8 mouse cellular contexts compared by ENCODE assay signal in genomic region chr5:9100849-9101801, GRCm38 (mm10). TPM values are rescaled to one million over a fixed set of nuclear protein-coding genes. Genes with fewer than 3 reads are reported as not detected.
DNase-seq lines count a peak whose midpoint lies in the region; ATAC-seq and TF ChIP-seq lines count a peak whose summit lies in the region.

No protein-coding gene starts in this region.

- peak; percentile 11 for DNase-seq in MEL-GATA-1-ER (ENCODE audit: extremely low read depth, low read depth)
- DNase-seq in embryonic facial prominence, embryonic 14.5 days (ENCODE audit: low spot score): peak; percentile 41
- peak; percentile 70 for DNase-seq in kidney, postnatal 14 days
- peak; percentile 31 for DNase-seq in retina, postnatal 7 days (ENCODE audit: low read depth, low spot score)
- DNase-seq in layer of hippocampus, adult 9-10 months (ENCODE audit: low spot score): no peak

- peak overlapping the region; percentile 74 for H3K4me2 ChIP-seq in embryonic facial prominence, embryonic 14.5 days (ENCODE audit: low read depth, low read length)
- H3K4me2 ChIP-seq in heart, embryonic 15.5 days: peak overlapping the region; percentile 77

- H3K36me3 ChIP-seq in embryonic facial prominence, embryonic 14.5 days (ENCODE audit: control insufficient read depth, insufficient read depth, low read length): no peaks in the 10 kb centered on the region
- H3K36me3 ChIP-seq in heart, embryonic 15.5 days: no peaks in the 10 kb centered on the region

- peak overlapping the region; percentile 42 for H3K27ac ChIP-seq in bone marrow macrophage, adult 2 months (ENCODE audit: insufficient read depth, low read depth, low read length)
- H3K27ac ChIP-seq in embryonic facial prominence, embryonic 14.5 days (replicated peaks; ENCODE audit: low read depth, low read length): no peak overlapping the region; the same call in 1 of the 2 replicates
- peak overlapping the region; percentile 50 for H3K27ac ChIP-seq in heart, embryonic 15.5 days

- WGBS in embryonic facial prominence, embryonic 14.5 days: 2% methylated on average over 22 of the region's 83 CpGs
- WGBS in heart, embryonic 15.5 days: 1% methylated on average over 76 of the region's 83 CpGs

- H3K9me3 ChIP-seq in embryonic facial prominence, embryonic 14.5 days (ENCODE audit: control insufficient read depth, low read length): peaks cover 5% of the 10 kb centered on the region
- no peaks in the 10 kb centered on the region for H3K9me3 ChIP-seq in heart, embryonic 15.5 days (replicated peaks)

- TF ChIP-seq CTCF in bone marrow macrophage, adult 2 months (IDR thresholded peaks at IDR 0.05; ENCODE audit: low read depth, low read length): no peak

- H3K4me3 ChIP-seq in bone marrow macrophage, adult 2 months (ENCODE audit: insufficient read depth, low read length): peak overlapping the region; percentile 90
- H3K4me3 ChIP-seq in embryonic facial prominence, embryonic 14.5 days (ENCODE audit: low read depth, low read length): peak overlapping the region; percentile 90
- H3K4me3 ChIP-seq in heart, embryonic 15.5 days: peak overlapping the region; percentile 84

- peaks cover 20% of the 10 kb centered on the region for H3K27me3 ChIP-seq in embryonic facial prominence, embryonic 14.5 days (replicated peaks; ENCODE audit: control insufficient read depth, insufficient read depth, low read length)
- peaks cover 20% of the 10 kb centered on the region for H3K27me3 ChIP-seq in heart, embryonic 15.5 days

- peak; percentile 72 for ATAC-seq in embryonic facial prominence, embryonic 14.5 days (ENCODE audit: low read depth)
- peak; percentile 73 for ATAC-seq in heart, embryonic 15.5 days (replicated peaks; ENCODE audit: insufficient number of reproducible peaks, insufficient read depth, low FRiP score, low read depth)
- peak; percentile 49 for ATAC-seq in megakaryocyte, adult 5-6 weeks (ENCODE audit: poor library complexity, severe bottlenecking)

- H3K9ac ChIP-seq in embryonic facial prominence, embryonic 14.5 days (ENCODE audit: low read depth, low read length): peak overlapping the region; percentile 79
- H3K9ac ChIP-seq in heart, embryonic 15.5 days: peak overlapping the region; percentile 74

- no peak for TF ChIP-seq POLR2A in bone marrow macrophage, adult 2 months (IDR thresholded peaks at IDR 0.05; ENCODE audit: borderline replicate concordance, low read depth, low read length)

- H3K4me1 ChIP-seq in bone marrow macrophage, adult 2 months (ENCODE audit: control insufficient read depth, insufficient read depth, low read length): peaks cover 39% of the 10 kb centered on the region
- no peaks in the 10 kb centered on the region for H3K4me1 ChIP-seq in embryonic facial prominence, embryonic 14.5 days (ENCODE audit: control insufficient read depth, insufficient read depth, low read length)
- H3K4me1 ChIP-seq in heart, embryonic 15.5 days (replicated peaks): peaks cover 9% of the 10 kb centered on the region

RNA-seq across cellular contexts. Expression of gene Tmem243, which starts 0.7 kb away (rescaled TPM):
- 92.7 and 99.2 TPM in 2 replicates for polyA plus RNA-seq in bone marrow macrophage, adult 2 months (2012; ENCODE audit: insufficient read depth, insufficient read length, missing spikeins)
- 12.9 and 13.3 TPM in 2 replicates for polyA plus RNA-seq in embryonic facial prominence, embryonic 14.5 days (2014; fragmentation: Nextera tagmentation; extraction: Ambion mirVana)
- polyA plus RNA-seq in heart, embryonic 15.5 days (2015; fragmentation: Nextera tagmentation; extraction: Ambion mirVana): 10.3 and 11.2 TPM in 2 replicates
- 98.8 and 99.9 TPM in 2 replicates for total RNA-seq in megakaryocyte, adult 5-6 weeks (2015)
- 69.8 and 75.7 TPM in 2 replicates for total RNA-seq in megakaryocyte, adult 5-6 weeks (2017)
